Mouse (Mus musculus) left cerebral cortex, postnatal 25 days (tissue): ENCODE measurements around the gene Prpf39. TPM values are rescaled to one million over a fixed set of nuclear protein-coding genes. Genes with fewer than 3 reads are reported as not detected.

ENCODE experiments used
- DNase-seq, 2 experiments: peaks; one replicate each; pipeline ENCODE4 v3.0.0; 2022; ENCODE audit warnings: low spot score in 2 of 2, mixed read lengths in 1 of 2
- intact Hi-C: fragments of 180-260 bp; cut with DNase I; formaldehyde crosslinking; loops from one replicate; pipeline ENCODE4 v1.15.1; 2025
- total RNA-seq, 2 experiments: library from RNA; stranded (reverse); gene quantifications; 2 replicates each; pipeline ENCODE4 v1.2.3; 2021

The Prpf39 gene
- 10 to 100 TPM; 35.3 to 40.5 TPM for total RNA-seq

DNA sequence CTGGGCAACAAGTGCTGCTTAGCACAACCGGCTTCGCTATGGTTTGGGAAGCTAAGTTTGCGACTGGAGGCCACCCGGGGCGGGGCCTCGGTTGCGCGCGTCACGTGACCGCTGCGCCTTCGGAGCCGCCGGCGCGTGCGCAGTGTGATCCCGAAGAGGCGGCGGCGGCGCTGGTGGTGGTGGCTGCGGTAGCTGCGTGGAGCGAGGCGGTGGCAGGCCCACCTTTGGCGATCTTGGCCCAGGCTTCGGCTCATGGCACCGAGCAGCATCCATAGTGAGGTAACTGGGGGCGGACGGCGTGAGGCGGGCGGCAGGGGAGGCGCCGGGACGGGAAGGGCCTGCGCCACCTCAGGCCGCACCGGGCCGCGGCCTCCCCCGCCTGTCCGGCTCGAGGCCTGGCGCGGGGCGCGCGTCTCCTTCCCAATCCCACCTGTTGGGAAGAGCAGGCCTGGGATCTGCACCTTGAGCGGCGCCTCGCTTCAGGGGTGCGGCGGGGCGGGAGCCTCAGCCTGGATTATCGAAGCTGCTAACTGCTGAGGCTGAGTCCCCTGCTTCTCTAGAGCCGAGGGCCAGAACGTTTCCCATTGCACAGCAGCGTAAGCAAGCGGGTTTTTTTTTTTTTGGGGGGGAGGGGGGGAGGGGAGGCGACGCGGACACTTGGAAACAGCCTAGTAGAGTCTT, at the start of gene Prpf39:
Gene Prpf39, plus strand, starts transcription at position 144 of the 681 bp plus-strand sequence.
- intact Hi-C loops, result no loop called here
- peak; percentile 91 to 94 for DNase-seq

DNA sequence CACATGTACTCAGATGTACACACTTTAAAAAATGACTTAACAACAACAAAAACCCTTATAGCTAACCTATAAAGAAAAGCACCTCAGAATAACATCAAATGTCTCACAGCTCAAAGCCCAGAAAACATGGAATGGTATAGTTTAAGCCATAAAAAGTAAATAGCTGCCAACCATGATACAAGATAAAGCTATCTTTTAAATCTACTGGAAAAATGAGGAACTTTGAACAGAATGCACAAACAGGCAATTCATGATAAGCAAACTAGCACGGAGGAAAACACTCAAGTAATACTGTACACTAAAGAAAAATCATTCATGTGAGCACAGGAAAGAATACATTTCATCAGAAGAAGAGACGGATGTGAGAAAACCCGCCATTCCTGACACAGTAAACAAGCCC, 28.4 kb upstream of the Prpf39 start:
- intact Hi-C loops, result no loop called here
- DNase-seq, result no peak

DNA sequence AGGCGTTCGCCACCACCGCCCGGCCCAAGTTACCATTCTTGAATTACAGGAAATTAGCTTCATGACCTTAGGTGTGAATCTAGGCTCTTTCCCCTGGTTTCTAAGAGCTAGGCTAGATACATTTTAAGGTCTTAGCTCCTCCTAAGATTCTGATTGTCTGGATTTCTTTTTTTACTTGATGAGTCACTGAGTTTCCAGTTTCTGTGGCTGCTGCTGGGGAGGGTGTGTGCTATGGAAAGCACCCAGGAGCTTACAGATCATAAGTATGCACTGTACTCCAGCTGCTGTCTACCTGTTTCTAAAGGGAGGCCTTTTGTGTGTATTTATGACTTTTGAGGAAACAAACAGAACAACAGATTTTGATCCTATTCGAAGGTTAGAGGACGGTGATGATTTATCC, 13.3 kb upstream of the Prpf39 start:
- peak in 1 of 2 experiments; percentile 66 for DNase-seq
- intact Hi-C loops, result no loop called here

DNA sequence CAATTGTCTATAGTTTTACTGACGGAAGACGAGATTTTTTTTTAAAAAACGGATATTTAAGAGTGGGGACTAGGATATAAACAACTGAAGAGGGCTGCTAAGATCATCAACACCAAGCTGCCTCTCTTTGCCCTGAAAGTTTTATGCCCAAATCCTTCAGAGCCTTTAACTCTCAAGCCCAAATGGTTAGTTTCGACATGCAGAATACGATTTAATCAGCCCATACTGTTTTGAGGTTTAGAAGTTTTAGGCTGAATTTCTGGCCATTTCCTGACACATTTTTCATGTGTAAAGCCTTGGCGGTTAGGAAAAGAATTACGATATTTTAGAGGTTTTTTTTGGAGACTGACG, 319 bp upstream of the Prpf39 start:
- intact Hi-C loops, result no loop called here
- DNase-seq, result no peak

- intact Hi-C loops, result no loop called here
Observed at GRCm38 (mm10) chr12:65036892-65037545, 886 bp downstream of the Prpf39 start.

DNA sequence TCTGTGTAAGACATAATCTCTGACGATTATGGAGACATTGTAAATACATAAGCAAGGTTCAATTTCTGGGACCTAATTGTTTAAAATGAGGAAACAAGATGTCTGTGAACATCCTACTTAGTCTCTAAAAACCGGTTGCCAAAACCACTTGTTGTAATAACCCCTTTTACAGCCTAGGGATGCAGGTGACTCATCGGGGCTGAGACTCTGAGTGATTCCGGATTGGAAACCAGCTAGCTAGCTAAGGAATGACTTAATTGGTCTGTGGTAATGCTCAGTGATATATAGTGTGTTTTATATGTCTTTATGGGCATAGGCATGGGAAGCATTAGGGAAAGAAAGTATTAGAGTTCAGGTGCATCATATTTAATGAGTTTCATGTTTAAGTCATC, 1.4 kb downstream of the Prpf39 start:
- intact Hi-C loops, result no loop called here
- no peak for DNase-seq

More at GRCm38 (mm10) chr12:65036892-65037545, 886 bp downstream of the Prpf39 start:
- no peak for DNase-seq

- intact Hi-C loops, result no loop called here
- DNase-seq, result no peak
Observed at GRCm38 (mm10) chr12:65048799-65049198, 12.7 kb downstream of the Prpf39 start.

- DNase-seq, result no peak
- intact Hi-C loops, result loop anchor here (5.0 kb wide), 1 partner anchor 66 kb away; no protein-coding TSS in a partner anchor
Observed at GRCm38 (mm10) chr12:65058203-65058602, 22.1 kb downstream of the Prpf39 start.

DNA sequence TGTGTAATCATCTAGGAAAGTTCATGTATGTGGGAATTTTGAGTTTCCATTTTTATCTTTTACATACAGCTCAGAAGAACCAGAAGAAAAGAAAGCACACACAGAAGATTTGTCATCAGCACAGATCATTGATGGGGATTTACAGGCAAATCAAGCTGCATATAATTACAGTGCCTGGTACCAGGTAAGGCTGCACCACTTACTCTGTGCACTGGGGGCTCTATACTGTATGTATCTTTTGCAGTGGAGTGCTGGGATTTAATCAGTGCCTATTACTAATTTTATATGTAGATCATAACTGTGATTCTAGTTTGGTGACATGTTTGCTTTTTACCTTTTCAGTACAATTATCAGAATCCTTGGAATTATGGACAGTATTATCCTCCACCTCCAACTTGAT, 24.9 kb downstream of the Prpf39 start:
- DNase-seq, result no peak
- intact Hi-C loops, result no loop called here

GRCm38 (mm10) chr12:65065241-65065640, 29.1 kb downstream of the Prpf39 start:
- intact Hi-C loops, result no loop called here
- DNase-seq, result no peak

GRCm38 (mm10) chr12:65066234-65066633, 30.1 kb downstream of the Prpf39 start:
- no peak for DNase-seq
- intact Hi-C loops, result no loop called here

DNA sequence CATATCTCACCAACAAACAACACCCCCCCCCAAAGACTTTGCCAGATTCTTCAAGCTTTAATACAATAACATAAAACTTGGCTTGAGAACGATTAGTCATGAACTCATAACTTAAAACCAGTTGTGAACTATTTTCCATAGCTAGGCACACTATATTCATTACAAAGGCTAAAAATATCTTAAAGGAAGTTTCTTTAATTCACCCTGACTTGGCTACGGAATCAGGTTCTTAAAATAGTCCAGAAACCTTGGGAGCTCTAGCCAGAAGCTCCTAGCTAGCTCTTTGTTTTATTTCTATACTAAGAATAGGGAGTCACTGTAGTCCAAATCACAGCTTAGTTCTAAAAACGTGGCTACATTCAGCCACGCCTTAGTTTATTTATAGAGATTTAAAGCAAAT, 32.3 kb downstream of the Prpf39 start:
- no peak for DNase-seq
- intact Hi-C loops, result no loop called here

DNA sequence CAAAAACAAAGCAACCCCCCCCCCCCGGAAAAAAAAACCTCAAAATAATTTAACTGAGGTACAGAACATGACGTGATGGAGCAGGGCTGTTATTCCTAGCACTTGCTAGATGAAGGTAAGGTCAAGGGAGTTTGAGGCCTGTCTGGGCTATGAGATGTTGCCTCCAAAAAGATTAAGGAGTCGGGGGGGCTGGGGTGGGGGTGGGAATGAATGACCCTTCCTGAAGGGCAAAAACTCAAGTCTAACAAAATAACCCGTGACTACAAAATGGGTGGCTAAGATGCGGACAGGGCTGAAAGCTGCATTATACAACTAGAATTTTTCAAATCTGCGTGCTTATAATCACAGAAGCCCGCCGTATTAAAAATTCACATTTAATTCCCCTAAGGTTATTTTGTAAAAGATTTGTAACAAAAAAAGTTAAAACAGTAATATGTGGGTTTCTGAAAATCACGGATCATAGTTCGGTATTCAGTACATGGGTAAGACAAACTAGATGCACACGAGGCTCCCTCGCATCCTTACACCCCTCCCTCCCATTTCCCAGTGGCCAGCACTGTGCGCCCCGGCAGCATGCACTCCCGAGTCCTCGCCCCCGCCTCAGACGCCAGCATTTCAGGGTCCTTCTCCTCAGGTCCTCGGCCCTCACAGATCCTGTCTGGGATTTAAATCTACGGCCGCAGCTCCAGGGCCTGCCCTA, 36.9 kb downstream of the Prpf39 start:
- intact Hi-C loops, result no loop called here
- no peak for DNase-seq

DNA sequence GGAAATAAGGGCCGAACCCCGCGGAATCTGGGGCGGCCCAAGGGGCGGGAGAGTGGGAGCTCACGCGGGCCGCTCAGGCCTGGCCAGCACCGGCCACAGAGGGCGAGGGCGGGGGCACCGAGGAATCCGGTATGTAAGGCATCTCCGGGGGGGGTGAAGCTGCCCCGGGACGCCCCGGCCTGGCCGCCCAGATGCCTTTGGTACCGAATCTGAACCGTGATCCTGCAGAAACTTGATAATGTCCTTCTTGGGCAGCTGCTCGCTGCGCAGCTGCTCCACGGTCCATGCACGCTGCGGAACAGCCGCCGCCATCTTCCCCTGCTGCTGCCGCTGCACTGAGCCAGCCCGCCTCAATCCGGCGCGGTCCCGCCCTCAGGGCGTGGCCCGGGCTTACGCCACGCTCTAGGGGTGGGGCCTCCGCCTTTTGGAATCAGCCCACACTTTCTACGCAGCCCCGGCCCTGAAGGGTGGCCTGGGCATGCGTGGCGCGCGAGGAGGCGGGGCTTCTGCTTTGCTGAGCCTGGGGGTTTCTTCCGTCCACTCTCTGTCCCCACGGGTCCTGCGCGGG, 37.6 kb downstream of the Prpf39 start, which contains the start of gene Fkbp3:
Gene Fkbp3, minus strand, starts transcription at position 397 of the 568 bp plus-strand sequence.
- intact Hi-C loops, result no loop called here
- DNase-seq, result peak; percentile 97 to 98

DNA sequence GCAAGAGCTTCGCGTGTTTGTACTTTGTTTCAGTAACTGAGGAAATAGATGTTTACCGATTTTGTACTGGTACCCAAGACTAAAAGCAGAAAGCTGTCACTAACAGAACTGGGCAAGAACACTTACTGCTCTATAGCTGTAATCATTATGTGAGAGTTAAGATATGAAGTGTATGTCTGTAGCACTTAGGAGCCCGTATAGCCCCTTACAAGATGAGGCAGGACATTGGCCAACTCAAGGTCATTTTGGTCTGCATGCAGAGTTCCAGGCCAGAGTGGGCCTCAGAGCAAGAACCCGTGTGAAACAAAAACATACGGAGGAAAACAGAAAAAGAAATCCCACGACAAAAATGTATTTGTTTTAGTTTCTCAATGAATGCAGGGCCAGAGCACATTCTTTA, 38.5 kb downstream of the Prpf39 start:
- no peak for DNase-seq
- intact Hi-C loops, result no loop called here

- peak; percentile 92 to 95 for DNase-seq
- intact Hi-C loops, result no loop called here
Observed at GRCm38 (mm10) chr12:65075085-65075732, 39.1 kb downstream of the Prpf39 start, which contains the start of gene Fancm. Gene Fancm (plus strand): TSS chr12:65075603.

GRCm38 (mm10) chr12:65075733-65076310, 39.7 kb downstream of the Prpf39 start:
- intact Hi-C loops, result no loop called here
- peak in 1 of 2 experiments; percentile 54 for DNase-seq

DNA sequence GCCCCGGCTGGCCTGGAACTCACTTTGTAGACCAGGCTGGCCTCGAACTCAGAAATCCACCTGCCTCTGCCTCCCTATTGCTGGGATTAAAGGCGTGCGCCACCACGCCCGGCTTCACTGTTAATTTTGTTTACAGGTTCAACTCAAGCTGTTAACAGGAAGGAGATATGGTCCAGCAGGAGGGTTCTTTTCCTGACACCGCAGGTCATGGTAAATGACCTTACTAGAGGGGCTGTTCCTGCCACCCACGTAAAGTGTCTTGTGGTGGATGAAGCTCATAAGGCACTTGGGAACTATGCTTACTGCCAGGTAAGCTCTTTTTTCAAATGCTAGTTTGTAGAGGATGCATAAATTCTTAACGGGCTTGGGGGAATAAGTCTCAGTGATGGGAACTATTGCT, 40.8 kb downstream of the Prpf39 start:
- no peak for DNase-seq
- intact Hi-C loops, result no loop called here

GRCm38 (mm10) chr12:65108746-65109145, 72.6 kb downstream of the Prpf39 start:
- intact Hi-C loops, result no loop called here
- no peak for DNase-seq
